Comparison of ENCODE assay signal across 11 mouse cellular contexts in the genomic region with DNA sequence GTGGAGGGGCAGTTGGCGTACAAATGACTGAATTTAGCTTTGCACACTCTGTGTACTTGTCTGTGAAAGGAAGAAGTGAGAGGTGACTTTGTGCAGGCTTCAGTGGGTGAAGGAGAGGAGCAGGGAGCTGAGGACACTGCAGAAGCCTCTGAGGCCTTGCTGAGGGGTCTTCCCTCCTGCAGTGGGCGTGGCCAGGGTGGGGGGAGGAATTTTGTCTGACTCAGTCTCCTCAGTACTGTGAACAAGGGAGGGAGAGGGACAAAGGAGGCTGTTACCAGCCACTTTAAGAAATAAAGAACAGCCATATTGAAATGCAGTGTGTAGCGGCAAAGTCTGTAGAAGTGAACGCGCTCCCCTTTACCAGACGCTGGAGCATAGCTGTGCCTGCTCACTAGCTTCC.
"Had no signal": no experiment of that assay in that cellular context is flagged by ENCODE, and none has a peak within 500 bp of the region (broad histone marks: within the 10 kb centered on the region; RNA-seq: fewer than 3 reads in every experiment).

No protein-coding gene starts in this region.

- H3K9me3 ChIP-seq: limb, embryonic 15.5 days had no signal

- H3K27me3 ChIP-seq: limb, embryonic 15.5 days had no signal

- H3K27ac ChIP-seq: layer of hippocampus, adult 2 months; left cerebral cortex, adult 2 months; limb, embryonic 15.5 days; liver, embryonic 14.5 days had no signal

- H3K4me3 ChIP-seq: layer of hippocampus, adult 2 months; left cerebral cortex, adult 2 months; limb, embryonic 15.5 days; myocyte had no signal

- H3K4me2 ChIP-seq: limb, embryonic 15.5 days had no signal

- DNase-seq: kidney, adult 11 months; kidney, postnatal 36 days; lung, adult 18-20 months; midbrain, embryonic 14.5 days; thymus, adult 2 months; thymus, postnatal 25 days had no signal

- H3K9ac ChIP-seq: limb, embryonic 15.5 days; liver, embryonic 14.5 days had no signal
